Mouse (Mus musculus) adrenal gland, postnatal 14 days (tissue): ENCODE measurements at regions not wholly inside any gene's neighbourhood (a gene's known extent, or its start where the extent isn't known, plus 50 kb on each side); places are given as distances from the start of the nearest gene placed in this dataset.
A peak's percentile ranks its signal among the peaks of the same experiment; 100 is the strongest.
"Not testable (repeated sequence)": the region's sequence is repeated elsewhere in the genome, so short reads cannot be mapped to it uniquely, and the experiment has no call there.

Experiments
- DNase-seq: peaks from one replicate; pipeline ENCODE4 v3.0.0; 2021; ENCODE audit warnings: mixed read lengths

DNA sequence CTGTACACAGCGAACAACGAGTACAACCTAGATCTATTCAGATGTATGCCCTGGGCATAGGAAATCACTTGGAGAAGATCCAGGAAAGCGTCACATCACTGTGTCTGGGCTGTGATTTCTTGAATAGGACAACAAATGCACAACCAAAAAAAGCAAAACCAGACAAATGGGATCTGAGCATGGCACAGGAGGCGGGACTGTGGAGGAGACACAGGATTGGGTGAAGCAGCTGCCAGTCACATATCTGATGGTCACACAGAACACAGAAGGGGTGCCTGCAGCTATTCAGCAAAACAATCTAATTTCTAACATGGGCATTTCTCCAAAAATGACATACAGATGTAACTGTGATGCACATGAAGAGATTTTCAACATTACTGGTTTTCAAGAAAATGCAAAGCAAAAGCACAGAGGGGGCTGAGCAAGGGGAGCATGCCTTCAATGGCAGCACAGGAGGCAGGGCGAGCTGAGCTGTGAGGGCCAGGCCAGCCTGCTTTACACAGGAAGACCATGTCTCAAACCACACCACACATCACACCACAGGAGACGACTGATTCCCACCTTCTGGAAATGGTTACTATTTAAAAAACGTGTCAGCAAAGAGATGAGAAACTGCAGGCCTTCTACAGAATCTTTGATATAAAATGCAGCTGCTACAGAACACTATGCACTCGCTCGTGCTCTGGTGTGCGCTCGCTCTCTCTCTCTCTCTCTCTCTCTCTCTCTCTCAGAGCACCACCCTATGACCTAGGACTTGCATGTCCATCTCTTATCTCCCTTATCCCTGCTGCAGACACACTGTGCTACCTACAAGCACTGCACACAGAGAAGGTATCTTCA is 175.2 kb upstream of the Klf14 start:
- DNase-seq, result no peak

DNA sequence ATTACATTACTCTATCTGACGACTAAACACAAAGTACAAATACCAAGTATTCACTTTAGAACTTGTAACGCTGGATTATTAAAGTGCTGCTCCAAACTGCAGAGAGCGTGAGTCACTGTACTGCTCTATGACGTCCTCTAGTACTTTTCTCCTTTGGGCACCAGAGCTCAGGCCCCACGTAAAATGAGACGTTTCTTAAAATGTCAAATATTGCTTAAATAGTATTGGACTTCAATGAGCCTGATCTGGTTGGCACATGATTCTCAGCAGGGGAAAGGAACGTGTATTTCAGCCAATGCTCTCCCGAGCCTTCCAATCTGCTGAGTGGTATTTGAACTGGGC is 175.8 kb upstream of the Klf14 start:
- DNase-seq, result no peak

DNA sequence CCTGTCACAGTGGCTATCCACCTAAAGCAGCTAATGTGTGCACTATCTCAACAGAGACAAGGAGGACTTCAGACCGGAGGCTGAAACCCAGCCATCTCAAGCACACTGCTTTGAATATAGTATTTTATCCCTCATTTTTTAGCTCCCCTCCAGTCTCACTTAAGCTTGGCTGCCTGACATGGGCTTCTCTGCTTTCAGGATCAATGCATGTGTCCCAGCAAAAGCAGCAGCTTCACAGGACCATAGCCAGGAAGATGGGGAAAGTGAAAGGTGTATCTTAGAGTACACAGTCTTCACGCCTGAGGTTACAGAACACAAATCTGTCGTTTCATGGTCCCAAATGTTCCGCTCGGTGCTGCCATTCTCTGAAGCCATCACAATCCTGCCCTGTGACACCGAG is 176.7 kb upstream of the Klf14 start:
- DNase-seq, result no peak

DNA sequence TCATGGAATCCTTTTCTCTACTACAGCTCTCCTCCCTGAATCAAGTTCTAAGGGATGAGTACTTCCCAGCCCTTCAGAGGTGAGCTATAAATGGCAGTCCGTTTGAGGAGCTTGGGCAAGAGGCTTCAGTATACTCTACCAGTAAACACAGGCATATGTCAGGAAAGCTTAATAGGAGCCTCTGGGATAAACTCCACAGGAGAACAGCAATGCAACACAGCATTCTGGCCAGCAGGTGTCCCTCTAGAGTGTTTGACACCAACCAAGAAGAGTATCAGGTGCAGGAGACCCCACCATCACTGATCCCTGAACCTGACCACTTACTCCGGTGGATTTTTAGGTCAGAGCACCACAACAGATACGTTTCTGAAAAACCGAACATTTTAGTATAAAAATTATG is 178.0 kb upstream of the Klf14 start:
- peak; percentile 50 for DNase-seq

DNA sequence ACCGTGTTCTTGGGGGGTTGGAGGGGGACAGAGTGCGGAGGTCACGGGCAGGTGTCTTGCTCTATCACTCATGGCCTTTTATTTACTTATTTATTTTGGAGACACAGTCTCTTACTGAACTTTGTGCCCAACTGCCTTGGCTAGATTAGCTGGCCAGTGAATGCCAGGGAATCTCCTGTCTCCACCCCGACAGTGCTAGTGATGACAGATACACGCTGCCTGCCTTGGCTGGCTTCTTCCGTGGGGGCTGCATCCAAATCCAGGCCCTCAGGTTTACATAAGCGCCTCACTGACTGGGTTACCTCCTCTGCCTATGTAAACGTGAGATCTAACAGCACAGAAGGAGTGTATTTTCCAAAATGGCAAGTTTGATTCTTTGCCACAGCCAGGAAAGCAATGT is 178.5 kb upstream of the Klf14 start:
- no peak for DNase-seq

DNA sequence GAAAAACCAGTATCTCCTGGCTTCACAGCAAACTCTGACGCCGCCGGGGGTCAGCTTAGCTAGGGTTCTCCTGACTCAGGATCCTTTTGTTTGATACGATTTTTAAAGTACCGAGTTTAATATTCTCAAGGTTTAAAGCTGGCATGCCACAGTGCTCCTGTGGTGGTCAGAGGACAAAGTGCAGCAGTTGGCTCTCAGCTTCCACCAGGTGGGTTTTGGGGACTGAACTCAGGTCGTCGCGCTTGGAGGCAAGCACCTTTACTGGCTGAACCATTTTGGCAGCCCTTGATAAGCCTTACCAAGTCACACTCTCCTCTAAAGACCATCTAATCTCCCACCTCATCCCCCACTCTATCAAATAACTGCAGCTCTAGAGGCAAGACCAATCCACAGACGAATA is 181.1 kb upstream of the Klf14 start:
- no peak for DNase-seq

DNA sequence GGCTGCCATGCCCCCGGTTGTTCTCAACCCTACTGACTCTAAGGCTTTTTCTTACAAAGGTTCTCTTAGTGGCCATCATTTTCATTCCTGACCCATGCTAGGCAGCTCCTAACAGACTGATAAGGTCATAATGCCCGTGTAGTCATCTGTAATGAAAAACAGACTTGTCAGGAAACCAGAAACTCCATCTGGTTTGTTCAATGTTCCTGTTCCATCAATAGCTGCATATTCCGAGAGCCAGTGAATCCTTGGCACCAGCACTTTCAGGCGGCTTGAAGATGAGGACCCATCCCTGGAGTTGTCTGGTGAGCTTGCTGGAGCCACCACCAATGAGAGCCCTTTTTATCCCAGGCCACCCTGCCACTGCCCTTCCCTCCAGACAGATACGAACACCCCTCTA is 181.7 kb upstream of the Klf14 start:
- no peak for DNase-seq

DNA sequence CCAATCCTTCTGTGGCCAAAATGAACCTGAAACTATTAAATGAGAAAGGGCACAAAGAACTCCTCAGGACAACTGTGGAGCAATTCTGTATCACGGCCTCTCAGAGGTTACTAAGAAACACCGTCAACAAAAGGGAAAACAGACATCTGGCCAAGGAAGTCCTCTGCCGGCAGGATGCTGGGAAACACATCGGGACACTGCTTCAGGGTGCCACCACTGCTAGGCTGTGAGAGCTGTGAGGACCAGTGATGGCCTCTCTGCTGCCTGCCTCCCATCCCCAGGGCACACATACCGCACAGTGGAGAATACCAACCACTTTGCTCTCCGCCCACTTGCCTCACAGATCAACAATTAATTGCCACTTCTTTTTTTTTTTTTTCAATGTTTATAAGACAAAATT is 182.6 kb upstream of the Klf14 start:
- DNase-seq, result no peak

DNA sequence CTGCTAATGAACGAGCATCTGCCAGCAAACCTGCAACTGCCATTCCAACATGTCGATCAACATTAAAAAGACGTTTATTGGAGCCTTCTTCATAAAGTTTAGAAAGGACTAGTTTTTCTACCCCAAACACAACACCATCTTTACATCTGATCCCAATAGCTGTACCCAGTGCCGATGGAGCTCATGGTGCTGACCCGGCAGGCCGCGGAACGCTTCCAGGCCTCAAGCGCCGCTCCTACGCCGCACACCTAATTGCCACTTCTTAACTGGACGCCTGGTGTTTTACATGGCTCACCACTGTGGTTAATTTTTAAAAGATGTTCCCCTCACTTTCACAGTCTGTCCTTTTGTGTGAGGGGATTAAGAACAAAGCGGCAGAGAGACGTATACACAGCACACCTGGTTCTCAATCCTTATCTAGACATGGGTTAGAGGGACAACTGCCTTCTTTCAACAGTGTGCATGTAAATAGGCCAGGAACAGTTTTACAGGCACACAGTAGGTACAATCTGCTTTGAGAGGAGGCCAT is 183.7 kb upstream of the Klf14 start:
- not testable (repeated sequence) for DNase-seq

DNA sequence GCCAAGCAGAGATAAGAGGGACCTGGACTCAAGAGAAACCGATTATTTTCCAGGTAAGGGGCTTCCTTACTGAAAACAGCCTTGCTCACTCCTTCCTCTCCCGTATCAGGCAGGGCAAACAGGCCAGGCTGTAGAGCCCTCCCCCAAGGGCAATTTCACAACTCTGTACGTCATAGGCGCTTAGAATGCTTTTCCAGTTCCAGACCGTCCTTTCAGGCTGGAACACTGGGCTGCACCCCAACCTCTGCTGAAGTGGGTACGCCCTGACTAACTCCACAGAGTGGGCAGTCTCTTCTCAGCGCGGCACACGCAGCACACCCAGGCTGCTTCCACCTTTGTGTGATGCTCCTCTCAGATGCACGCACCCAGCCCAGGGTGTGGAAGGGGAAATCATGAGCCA is 186.8 kb upstream of the Klf14 start:
- peak; percentile 51 for DNase-seq

DNA sequence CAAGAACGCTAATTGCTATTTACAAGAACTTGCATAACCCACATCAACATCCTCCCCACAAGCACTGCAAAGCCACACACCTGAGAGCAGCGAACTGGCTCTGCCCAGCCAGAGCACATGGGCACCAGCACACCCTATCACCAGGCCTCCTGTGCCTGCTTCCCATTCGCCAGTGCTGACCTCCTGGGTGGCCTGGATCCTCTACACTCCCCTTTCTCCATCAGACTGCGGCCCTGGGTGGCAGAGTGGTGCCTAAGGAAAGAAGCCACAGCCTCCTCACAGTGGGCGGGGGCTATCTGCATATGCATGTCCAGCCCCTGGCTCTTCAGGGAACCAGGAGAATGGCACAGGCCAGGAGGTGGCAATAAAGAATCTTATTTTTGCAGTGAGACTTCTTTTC is 187.9 kb upstream of the Klf14 start:
- no peak for DNase-seq

DNA sequence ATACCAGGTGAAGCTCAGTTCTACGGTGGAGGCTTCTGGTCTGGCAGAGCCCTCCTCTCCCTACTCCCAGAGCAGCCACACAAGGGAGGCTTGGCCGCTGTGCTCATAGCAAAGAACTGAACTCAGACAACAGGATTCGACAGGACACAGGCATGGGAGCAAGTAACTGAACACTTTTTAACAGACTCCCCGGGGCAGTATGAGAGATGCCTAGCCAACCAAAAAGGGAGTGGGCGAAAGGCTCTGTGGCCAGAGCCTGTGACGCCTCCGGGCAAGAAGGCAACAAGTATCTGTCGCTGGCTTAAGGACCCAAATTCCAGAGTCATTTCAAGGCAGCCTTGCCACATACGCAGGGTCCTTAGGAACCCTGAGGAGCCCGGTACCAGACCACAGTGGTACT is 188.8 kb upstream of the Klf14 start:
- no peak for DNase-seq

DNA sequence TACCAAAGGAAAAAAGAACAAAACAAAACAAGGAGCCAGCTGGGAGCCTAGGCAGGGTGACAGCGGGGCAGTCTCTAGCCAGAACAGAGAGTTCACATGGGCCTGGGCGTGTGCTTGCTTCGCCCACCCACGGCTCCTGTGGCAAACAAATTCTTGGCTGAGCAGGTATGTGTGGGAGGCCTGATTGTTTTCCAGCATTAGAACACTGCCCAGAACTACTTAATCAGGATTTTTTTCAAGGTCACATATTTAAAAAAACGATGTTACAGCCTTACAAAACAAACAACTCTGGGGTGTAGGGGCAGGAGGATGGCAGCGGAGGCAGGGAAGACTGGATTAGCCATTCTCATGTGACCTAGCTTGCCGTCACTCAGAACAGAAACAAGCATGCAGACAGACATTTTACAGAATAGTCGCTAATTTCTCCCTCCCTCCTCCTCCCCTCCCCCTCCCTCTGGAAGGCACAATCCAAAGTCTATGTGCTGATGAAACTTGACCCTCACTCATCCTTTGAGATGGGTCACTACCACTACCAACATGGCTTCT is 189.5 kb upstream of the Klf14 start:
- no peak for DNase-seq

DNA sequence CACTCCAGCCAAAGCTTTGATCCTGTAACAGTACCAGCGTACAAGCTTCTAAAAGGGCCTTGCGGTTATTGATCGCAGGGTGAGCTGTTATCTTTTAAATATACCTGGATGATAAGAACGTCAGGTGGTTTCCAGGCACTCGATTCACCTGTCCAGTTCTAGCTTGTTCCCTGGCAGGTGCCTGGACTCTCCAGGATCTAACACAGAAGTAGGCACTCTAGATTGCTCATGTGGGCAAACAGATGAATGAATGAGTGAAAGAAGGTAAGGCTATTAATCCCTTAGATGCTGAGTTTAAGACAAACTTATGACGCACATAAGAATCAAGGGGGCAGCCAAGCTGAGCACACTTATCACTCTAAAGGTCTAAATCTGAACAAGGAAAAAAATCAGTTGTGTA is 190.3 kb upstream of the Klf14 start:
- no peak for DNase-seq

DNA sequence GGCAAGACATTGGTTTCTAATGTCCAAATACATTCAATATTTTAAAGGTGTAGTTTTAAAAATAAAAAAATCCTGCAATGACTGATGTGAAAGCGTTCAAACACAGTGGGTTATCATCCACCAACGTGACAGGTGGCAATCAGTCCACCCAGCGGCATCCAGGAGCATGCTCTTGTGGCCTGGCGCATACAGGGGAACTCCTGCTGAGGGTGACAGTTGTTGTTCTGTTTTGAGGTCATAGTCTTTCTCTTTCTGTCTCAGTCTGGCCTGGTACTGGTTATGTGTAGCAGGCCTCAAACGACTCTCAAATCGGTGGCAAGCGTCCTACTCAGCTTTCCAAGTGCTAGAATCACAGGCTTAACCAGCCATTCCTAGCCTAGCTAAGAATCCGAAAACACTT is 191.5 kb upstream of the Klf14 start:
- DNase-seq, result no peak

DNA sequence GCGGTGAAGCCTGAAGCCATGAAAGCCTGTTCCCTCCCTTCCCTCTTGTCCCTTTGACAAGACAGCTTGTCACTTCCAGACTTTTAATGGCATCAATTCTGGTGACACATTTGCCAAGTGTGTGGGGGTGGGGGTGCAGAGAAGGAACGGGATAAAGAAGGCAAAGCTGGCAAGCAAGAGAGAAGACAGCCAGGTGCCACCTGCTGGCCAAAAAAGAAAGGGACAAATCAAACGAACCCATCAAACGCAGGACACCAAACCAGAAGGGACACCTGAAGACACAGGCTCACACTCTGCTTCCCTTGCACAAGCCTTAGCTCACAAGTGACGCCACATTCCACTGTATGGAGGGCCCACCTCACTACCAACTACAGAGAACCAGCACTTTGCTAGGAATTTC is 197.0 kb upstream of the Klf14 start:
- peak; percentile 56 for DNase-seq

DNA sequence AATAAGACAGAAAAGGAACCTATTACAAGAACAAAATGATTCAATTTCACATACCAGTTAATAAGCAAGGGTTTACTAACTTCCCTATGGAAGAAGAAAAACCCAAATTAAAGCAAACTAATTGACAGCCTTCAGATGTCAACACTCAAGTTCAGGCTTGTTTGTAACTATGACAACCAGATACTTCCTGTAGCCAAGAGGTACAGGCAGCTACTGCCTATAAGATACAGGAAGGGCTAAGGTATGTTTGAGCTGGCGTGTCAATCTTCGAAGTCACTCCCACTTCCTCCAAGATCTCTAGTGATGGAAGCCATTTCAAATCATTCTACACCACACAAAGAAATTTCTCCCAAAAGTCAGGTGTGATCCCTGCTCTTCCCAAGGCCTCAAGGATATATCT is 198.1 kb upstream of the Klf14 start:
- no peak for DNase-seq

DNA sequence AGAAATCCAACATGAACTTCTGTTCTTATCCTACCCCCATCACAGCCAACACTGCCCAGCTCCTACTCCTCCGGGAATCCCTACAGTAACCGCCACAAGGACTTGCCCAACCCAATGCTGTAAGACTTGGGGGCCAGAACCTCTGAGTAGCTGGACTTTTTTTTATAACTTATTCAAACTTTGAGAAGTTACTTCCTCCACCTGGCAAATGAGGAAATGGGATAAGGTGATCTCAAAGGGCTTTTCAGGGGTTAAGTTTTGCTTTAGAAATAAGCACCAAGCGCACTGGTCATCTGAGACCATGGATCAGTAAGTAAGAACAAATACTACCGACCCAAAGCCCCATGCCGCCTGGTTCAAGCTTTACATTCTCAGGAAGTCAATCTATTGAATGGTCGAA is 198.6 kb upstream of the Klf14 start:
- no peak for DNase-seq

DNA sequence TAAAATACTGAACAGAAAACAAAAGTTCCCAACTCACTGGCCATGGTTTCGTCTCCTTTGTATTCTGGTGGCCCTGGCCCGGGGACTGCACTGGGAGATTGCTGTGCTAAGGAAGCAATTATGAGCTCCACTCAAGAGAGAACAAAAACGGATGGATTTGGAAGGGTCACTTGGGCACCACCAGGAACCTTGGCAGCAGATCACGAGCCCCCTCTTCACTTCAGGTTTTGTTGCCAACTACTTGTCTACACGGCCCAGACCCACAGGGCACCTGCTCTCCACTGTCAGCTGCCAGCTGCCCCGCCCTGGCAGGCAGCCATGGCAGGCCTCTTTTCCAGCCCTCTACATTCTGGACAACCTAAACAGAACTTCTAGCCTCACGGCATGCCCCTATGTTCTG is 199.8 kb upstream of the Klf14 start:
- DNase-seq, result no peak

DNA sequence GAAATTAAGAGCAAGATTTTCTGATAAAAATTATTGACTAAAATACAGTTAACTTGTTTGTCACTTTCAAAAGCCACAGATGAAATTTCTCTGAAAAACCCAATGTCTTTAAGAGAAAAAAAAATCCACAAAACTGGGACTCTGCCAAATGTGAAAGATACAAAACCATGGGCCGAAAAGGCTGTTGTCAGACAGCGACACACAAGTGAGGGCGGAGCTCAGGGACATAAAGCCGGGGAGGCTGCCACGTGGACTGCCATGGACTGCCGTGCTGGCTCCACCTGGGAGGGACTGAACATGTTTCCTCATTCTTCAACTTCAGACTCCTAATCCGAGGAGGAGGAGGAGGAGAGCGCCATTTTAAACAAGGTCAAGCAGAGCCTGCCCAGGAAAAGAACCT is 200.4 kb upstream of the Klf14 start:
- DNase-seq, result no peak

DNA sequence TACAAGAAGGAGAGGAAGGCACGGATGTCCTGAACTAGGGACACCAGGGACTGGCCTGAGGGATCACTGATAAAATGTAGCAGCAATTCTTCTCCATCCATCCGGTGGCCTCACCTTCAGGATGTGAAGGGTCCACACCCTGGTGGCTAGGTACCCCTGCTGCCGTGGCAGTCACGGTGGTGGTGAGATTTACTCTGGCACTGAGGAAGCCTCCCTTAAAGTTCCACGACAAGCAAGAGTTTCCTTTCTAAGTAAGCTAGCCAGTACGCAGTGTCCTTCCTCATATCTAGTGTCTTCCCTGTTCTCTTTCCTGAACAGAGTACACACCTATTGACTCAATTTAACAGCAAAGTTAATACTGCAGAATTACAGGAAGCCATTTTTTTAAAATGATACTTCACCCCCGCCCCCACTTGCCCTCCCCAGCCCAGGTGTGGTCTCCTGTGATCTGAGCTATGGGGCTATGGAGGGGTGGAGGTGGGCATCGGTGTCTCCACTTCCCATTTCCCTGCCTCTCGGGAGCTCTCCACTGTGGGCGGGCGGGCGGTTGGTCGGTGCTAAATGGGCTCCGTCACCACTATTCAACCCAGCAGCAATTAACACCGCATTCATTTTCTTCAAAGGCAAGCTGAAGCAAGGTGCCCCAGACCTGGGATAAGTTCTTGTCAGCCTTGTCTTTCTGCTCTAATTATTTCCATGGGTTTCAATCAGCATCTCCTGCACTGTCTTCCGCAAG is 201.2 kb upstream of the Klf14 start:
- no peak for DNase-seq

DNA sequence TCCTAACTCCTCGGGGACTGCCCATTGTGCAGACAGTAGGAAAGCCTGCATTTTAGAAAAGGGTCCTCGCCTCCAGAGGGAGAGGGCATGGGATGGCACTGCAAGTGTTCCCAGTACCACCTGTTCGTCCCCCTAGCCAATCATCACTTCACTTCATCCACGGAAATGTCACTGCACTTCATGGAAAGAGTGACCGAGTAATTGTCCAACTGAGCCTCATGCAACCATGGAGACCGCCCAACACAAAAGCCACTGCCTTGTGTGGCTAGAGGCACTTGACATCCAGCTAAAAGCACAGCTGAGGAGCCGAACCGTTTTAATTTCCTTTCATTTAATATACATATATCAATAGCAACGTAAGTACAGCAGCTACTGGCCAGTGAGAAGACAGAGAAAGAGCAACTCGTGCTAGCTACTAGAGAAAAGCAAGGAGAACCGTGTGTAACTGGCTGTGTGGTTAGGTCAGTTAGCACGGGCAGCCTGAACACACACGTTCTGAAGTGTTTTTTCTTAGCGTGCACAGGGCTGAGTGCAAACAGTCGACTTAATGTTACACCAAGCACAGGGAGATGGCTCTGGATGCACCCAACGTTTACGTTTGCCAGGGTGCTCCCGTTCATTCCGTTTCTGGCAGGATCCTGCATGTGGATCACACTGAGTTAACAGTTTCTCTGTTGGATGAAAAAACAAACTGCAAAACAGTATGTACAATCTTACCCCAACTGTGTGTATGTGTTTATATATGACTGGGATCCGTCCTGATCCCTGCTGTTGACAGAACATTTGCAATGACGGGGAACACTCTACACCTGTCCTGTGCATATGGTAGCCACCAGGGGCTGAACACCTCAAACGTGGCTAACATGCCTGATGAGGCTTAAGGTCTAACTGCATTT is 202.8 kb upstream of the Klf14 start:
- no peak for DNase-seq

DNA sequence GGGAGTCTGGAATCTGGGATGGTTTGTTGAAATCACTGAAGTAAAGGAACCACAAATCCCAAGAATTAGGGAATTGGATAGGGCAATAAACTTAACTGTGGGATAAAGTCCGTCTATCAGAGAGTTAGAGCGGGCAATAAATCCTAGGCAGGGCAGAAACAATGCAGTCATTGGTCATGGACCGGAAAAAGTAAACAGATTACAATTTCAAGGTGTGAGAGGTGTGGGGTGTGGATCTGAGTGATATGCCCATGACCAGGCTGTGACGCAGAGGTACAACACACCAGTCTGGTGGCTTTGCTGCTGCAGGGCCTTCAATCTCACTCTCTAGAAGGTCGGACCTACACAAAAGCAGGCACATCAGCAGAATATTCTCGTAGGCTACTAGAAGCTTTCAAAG is 206.1 kb upstream of the Klf14 start:
- no peak for DNase-seq
